Comparison of ENCODE assay signal across 8 mouse cellular contexts in the genomic region with DNA sequence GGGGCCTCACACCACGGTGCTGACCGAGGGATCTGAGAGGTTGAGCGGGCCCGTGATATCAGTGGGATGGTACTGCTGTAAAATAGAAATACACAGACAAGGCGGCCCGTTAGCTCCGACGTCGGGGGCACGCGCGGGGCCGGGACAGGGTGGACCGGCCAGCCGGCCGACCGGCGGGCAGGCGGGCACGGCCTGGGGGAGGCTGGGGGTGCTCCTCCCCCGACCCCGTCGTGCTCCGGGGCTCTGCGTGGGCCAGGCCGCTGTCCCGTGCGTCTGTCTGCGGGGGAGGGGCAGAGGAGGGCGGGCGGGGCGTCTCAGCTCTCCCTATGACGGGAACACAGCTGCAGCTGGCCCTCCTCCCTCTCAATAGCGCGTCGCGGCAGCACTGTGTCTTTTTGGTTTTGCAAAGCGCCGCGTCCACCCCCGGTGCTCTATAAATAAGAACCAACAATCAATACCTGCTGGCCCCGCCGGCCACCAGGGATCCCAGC. TPM values are rescaled to one million over a fixed set of nuclear protein-coding genes. Genes with fewer than 3 reads are reported as not detected.
DNase-seq lines count a peak whose midpoint lies in the region; ATAC-seq and TF ChIP-seq lines count a peak whose summit lies in the region.

No protein-coding gene starts in this region.

- H3K4me3 ChIP-seq in cerebellum, adult 2 months (replicated peaks; ENCODE audit: insufficient read depth, low read depth, low read length), result no peak overlapping the region
- peak overlapping the region; percentile 78 for H3K4me3 ChIP-seq in E14TG2a.4 (replicated peaks; ENCODE audit: low read length)
- H3K4me3 ChIP-seq in heart, embryonic 12.5 days, result peak overlapping the region; percentile 41
- peak overlapping the region; percentile 13; the same call in 1 of the 2 replicates for H3K4me3 ChIP-seq in midbrain, embryonic 15.5 days

- no peak overlapping the region for H3K27ac ChIP-seq in cerebellum, adult 2 months (ENCODE audit: insufficient read depth, low read length)
- H3K27ac ChIP-seq in heart, embryonic 12.5 days (ENCODE audit: poor library complexity, severe bottlenecking), result no peak overlapping the region
- no peak overlapping the region for H3K27ac ChIP-seq in midbrain, embryonic 15.5 days

- TF ChIP-seq POLR2A in cerebellum, adult 2 months (IDR thresholded peaks at IDR 0.05; ENCODE audit: borderline replicate concordance, insufficient read depth, low read length), result no peak

- H3K36me3 ChIP-seq in E14TG2a.4 (ENCODE audit: insufficient read depth, low read length), result peaks cover 36% of the 10 kb centered on the region
- no peaks in the 10 kb centered on the region for H3K36me3 ChIP-seq in heart, embryonic 12.5 days
- H3K36me3 ChIP-seq in midbrain, embryonic 15.5 days (replicated peaks), result peaks cover 13% of the 10 kb centered on the region; the same call in 1 of the 2 replicates

- H3K9ac ChIP-seq in heart, embryonic 12.5 days, result peak overlapping the region; percentile 52; the same call in 1 of the 2 replicates
- peak overlapping the region; percentile 21; the same call in 1 of the 2 replicates for H3K9ac ChIP-seq in midbrain, embryonic 15.5 days

- no peak for ATAC-seq in heart, embryonic 12.5 days (ENCODE audit: insufficient number of reproducible peaks, low FRiP score)
- ATAC-seq in midbrain, embryonic 15.5 days (replicated peaks), result peak; percentile 0; the same call in 1 of the 2 replicates
- no peak for ATAC-seq in cerebellum, adult (ENCODE audit: insufficient number of reproducible peaks, low FRiP score, low TSS enrichment)

- DNase-seq in cerebellum, adult 2 months, result peak; percentile 38 to 64
- DNase-seq in cerebellum, adult 8-10 months, result no peak
- peak; percentile 44 to 55 for DNase-seq in kidney, postnatal 4 days
- DNase-seq in thymus, postnatal 0 days (ENCODE audit: low spot score), result no peak

- H3K9me3 ChIP-seq in E14TG2a.4 (ENCODE audit: low read length), result no peaks in the 10 kb centered on the region
- H3K9me3 ChIP-seq in heart, embryonic 12.5 days (replicated peaks), result no peaks in the 10 kb centered on the region
- no peaks in the 10 kb centered on the region for H3K9me3 ChIP-seq in midbrain, embryonic 15.5 days

- H3K4me2 ChIP-seq in heart, embryonic 12.5 days, result peak overlapping the region; percentile 64
- H3K4me2 ChIP-seq in midbrain, embryonic 15.5 days, result peak overlapping the region; percentile 41

- WGBS in cerebellum, adult 2 months, result 13% methylated on average over 43 of the region's 43 CpGs
- 6% methylated on average over 43 of the region's 43 CpGs for WGBS in heart, embryonic 12.5 days
- WGBS in midbrain, embryonic 15.5 days, result 5% methylated on average over 40 of the region's 43 CpGs

- peaks cover 62% of the 10 kb centered on the region for H3K4me1 ChIP-seq in cerebellum, adult 2 months (ENCODE audit: control insufficient read depth, insufficient read depth, low read length)
- peaks cover 82% of the 10 kb centered on the region for H3K4me1 ChIP-seq in E14TG2a.4 (replicated peaks; ENCODE audit: low read depth, low read length)
- H3K4me1 ChIP-seq in heart, embryonic 12.5 days (replicated peaks), result peaks cover 35% of the 10 kb centered on the region
- peaks cover 35% of the 10 kb centered on the region for H3K4me1 ChIP-seq in midbrain, embryonic 15.5 days

- TF ChIP-seq CTCF in cerebellum, adult 2 months (IDR thresholded peaks at IDR 0.05; ENCODE audit: borderline replicate concordance, insufficient read depth, low read depth, low read length), result no peak
- no peak for TF ChIP-seq CTCF in E14TG2a.4 (conservative IDR thresholded peaks at IDR 0.05; ENCODE audit: low read length)

- H3K27me3 ChIP-seq in cerebellum, adult 2 months (ENCODE audit: control insufficient read depth, insufficient read depth, low read length), result no peaks in the 10 kb centered on the region
- H3K27me3 ChIP-seq in E14TG2a.4 (ENCODE audit: insufficient read depth, low read length), result peaks cover 81% of the 10 kb centered on the region
- H3K27me3 ChIP-seq in heart, embryonic 12.5 days (replicated peaks), result peaks cover 99% of the 10 kb centered on the region
- peaks cover 81% of the 10 kb centered on the region for H3K27me3 ChIP-seq in midbrain, embryonic 15.5 days (replicated peaks)

RNA-seq across cellular contexts. Expression of a gene that starts 2.4 kb away (rescaled TPM):
- 0.20 and 0.21 TPM in 2 replicates for polyA plus RNA-seq in cerebellum, adult 2 months (2012; rRNA removed)
- polyA plus RNA-seq in heart, embryonic 12.5 days (2016; fragmentation: Nextera tagmentation; extraction: Ambion mirVana), result not detected in 2 replicates
- polyA plus RNA-seq in midbrain, embryonic 15.5 days (2015; fragmentation: Nextera tagmentation; extraction: Ambion mirVana), result 0.14 and 0.23 TPM in 2 replicates
- polyA plus RNA-seq in thymus, postnatal 0 days (2015; fragmentation: Nextera tagmentation; extraction: Ambion mirVana), result 1.4 and 3.6 TPM in 2 replicates

RNA-seq across cellular contexts. Expression of a gene that starts 4.2 kb away (rescaled TPM):
- polyA plus RNA-seq in cerebellum, adult 2 months (2012; rRNA removed), result not detected in 2 replicates
- polyA plus RNA-seq in heart, embryonic 12.5 days (2016; fragmentation: Nextera tagmentation; extraction: Ambion mirVana), result not detected in 2 replicates
- polyA plus RNA-seq in midbrain, embryonic 15.5 days (2015; fragmentation: Nextera tagmentation; extraction: Ambion mirVana), result not detected in 2 replicates
- polyA plus RNA-seq in thymus, postnatal 0 days (2015; fragmentation: Nextera tagmentation; extraction: Ambion mirVana), result not detected in 2 replicates

RNA-seq across cellular contexts. Expression of a gene that starts 19.8 kb away (rescaled TPM):
- polyA plus RNA-seq in cerebellum, adult 2 months (2012; rRNA removed), result 103 TPM in 2 replicates
- 83.4 and 87.7 TPM in 2 replicates for polyA plus RNA-seq in heart, embryonic 12.5 days (2016; fragmentation: Nextera tagmentation; extraction: Ambion mirVana)
- polyA plus RNA-seq in midbrain, embryonic 15.5 days (2015; fragmentation: Nextera tagmentation; extraction: Ambion mirVana), result 153 and 157 TPM in 2 replicates
- polyA plus RNA-seq in thymus, postnatal 0 days (2015; fragmentation: Nextera tagmentation; extraction: Ambion mirVana), result 71.5 and 80.6 TPM in 2 replicates

RNA-seq across cellular contexts. Expression of a gene that starts 19.9 kb away (rescaled TPM):
- polyA plus RNA-seq in cerebellum, adult 2 months (2012; rRNA removed), result 74.5 and 75.9 TPM in 2 replicates
- polyA plus RNA-seq in heart, embryonic 12.5 days (2016; fragmentation: Nextera tagmentation; extraction: Ambion mirVana), result 131 and 133 TPM in 2 replicates
- 186 and 197 TPM in 2 replicates for polyA plus RNA-seq in midbrain, embryonic 15.5 days (2015; fragmentation: Nextera tagmentation; extraction: Ambion mirVana)
- 322 and 323 TPM in 2 replicates for polyA plus RNA-seq in thymus, postnatal 0 days (2015; fragmentation: Nextera tagmentation; extraction: Ambion mirVana)

RNA-seq across cellular contexts. Expression of a gene that starts 26.9 kb away (rescaled TPM):
- polyA plus RNA-seq in cerebellum, adult 2 months (2012; rRNA removed), result 282 and 290 TPM in 2 replicates
- polyA plus RNA-seq in heart, embryonic 12.5 days (2016; fragmentation: Nextera tagmentation; extraction: Ambion mirVana), result 0.44 TPM in 1 of 2 replicates, not detected in the other
- polyA plus RNA-seq in midbrain, embryonic 15.5 days (2015; fragmentation: Nextera tagmentation; extraction: Ambion mirVana), result 49.1 and 51.5 TPM in 2 replicates
- 0.12 and 0.21 TPM in 2 replicates for polyA plus RNA-seq in thymus, postnatal 0 days (2015; fragmentation: Nextera tagmentation; extraction: Ambion mirVana)

Comparison
In these comparisons a context has a peak if more than half of its experiments do, and no peak if none do; other contexts are left out.
1. DNase-seq: peak in cerebellum, adult 2 months (2 of 2) and kidney, postnatal 4 days (2 of 2); none in cerebellum, adult 8-10 months (single experiment) and thymus, postnatal 0 days (single experiment).